Mouse (Mus musculus) urinary bladder, adult 2 months (tissue): ENCODE results near the gene Tomm22. TPM values are rescaled to one million over a fixed set of nuclear protein-coding genes. Genes with fewer than 3 reads are reported as not detected.

ENCODE experiments used
- DNase-seq: peaks from one replicate; pipeline ENCODE4 v3.0.0; 2022; ENCODE audit warnings: low spot score
- polyA plus RNA-seq: library from polyadenylated mRNA; depleted of rRNA; stranded (reverse); fragments of >200 nt; gene quantifications from 2 replicates; pipeline ENCODE4 v1.2.3, GENCODE M21; 2012

Gene Tomm22
- polyA plus RNA-seq, 1 experiment = 110 TPM

DNA sequence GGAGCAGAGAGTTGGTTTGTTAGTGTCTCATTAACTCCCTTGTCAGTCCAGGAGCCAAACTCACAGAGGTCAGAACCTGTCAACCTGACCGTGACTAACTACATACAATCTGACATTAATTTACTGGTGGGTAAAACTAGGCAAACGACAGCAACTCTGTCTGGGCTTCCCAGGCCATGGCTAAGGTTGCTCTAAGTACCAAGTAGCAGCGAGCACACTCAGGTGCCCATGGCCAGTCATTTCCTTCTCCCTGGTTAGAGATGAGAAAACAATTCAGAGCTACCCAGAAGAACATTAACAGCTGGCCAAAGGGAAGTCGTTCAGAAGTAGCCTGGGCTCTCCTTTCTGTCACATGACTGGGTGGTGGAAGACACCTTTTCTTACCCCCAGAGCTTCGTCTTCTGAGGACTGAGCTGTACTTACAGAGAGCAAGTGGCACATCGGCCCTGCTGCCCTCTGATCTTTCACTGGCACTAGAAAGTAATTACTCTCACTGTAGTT is 14.5 kb downstream of the Tomm22 start:
- no peak for DNase-seq

DNA sequence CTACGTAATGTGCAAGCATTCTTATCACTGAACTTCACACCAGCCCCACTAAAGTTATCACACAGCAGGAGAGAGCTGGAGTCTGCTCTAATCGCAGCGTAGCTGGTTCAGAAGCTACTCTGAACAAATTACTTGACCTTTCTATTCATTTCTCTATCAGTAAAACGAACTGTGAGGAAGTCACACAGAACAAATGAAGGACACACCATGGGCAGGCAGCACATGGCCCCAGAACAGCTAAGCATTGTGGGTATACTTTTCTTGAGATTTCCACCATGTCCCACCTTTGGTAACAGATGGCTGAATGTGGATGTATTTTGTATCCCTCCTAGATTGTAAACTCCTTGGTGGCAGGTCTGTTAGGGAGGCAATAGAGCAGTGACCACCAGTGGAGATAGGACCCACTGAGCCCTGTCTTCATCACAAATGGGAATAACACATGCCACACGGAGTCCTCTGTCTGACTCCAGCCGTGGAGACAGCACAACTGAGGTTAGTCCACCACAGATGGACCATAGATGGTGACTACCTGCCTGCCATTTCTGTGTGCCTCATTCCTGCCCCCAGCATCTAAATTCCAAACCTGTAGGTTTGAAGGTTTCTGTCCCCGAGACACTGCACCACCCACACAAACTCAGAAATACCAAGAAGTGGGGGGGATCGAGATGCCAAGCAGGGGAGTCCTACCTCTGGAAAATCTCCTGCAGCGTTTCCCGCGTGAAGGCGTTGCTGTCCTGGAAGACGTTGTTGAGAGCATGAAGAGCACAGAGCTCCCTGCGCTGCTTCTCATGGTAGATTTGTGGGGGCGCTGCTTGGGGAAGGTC is 15.6 kb downstream of the Tomm22 start:
- DNase-seq = no peak

GRCm38 (mm10) chr15:79687175-79687574 is 16.5 kb downstream of the Tomm22 start:
- no peak for DNase-seq

DNA sequence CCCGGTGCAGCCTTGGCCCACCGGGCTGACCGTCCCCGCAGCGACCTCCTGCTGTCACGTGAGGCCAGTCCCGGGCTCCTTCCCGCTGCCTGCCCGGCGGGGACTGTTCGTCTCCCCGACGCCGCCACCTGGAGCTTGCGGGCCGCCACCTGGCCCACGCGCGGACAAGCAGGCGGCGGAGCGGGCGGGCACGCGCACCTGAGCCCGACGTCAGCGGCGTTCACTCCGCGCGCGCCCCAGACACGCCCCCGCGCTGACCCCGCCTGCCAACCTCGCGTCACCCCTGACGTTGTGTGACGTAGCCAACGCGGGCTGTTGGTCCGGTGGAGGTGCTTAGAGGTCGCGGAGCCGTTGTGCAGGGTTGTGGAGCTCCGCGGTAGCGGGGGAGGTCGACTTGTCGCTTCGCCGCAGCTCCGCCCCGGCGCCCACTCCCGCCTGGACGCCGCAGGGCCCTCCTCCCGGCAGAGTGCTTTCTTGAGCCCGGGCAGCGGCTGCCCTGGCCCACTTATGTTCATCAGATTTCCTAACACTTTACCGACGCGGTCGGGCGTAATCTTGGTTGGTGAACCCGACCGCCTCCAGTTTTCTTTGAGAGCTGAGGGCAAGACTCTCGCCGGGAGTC is 17.1 kb downstream of the Tomm22 start, which contains the start of gene Josd1:
Josd1 (minus strand) TSS at position 274 of the 622 bp plus-strand sequence.
- DNase-seq = peak; percentile 98

DNA sequence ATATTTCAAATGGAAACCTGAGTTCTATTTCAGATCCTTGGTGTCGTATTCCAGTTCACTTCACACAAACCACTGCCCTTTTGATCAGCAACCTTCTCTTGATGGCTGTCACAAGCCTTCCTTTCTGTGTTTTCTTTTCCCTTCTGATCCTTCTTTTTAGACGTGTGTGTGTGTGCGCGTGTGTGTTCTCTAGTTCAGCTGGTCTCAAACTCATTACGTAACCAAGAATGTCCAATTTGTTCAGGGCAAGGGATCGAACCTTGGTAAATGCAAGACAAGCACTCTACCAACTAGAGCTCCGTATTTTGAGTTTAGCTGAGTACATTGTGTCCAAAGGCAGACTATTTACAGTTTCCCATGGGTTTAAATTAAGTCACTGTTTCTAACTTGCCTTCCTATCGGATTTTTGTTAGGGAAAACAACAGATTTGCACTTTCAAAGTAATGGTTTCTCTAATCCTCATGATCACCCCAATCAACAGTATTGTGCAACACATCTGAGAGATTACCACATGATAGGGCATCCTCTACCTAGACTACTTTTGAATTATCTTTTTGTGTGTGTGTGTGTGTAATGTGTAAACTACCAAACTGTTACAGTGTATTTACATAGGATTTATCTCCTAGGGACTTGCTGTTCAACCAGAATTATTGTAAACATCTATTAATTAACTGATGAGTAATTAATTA is 17.8 kb downstream of the Tomm22 start:
- no peak for DNase-seq

- no peak for DNase-seq
Observed at GRCm38 (mm10) chr15:79689662-79690425, 19.2 kb downstream of the Tomm22 start.

GRCm38 (mm10) chr15:79690426-79691022 is 19.9 kb downstream of the Tomm22 start, which contains the start of gene Gtpbp1:
Gene Gtpbp1, plus strand, starts transcription at chr15:79690845.
- peak; percentile 76 for DNase-seq

DNA sequence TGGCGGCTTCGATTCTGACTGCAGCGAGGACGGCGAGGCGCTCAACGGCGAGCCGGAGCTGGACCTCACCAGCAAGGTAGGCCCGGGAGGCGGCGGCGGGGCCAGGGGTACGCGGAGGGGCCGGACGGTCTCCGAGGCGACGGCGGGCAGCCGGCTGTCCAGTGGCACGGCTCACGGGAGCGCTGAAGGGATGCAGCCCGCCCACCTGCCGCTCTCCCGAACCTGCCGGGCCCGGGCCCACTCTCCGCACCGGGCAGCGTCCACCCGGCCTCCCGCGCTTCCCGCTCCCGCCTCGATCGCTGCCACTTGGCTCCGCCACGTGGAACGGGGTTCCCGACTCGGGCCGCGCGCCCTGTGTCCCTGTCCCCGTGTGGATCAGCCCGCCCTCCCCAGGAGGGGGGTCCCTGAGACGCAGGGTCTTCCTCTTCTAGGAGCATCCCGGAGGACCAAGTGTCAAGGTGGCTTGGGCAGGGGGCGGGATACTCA is 20.4 kb downstream of the Tomm22 start:
- peak; percentile 64 for DNase-seq

GRCm38 (mm10) chr15:79692334-79692733 is 21.7 kb downstream of the Tomm22 start:
- DNase-seq = no peak

- DNase-seq = no peak
Observed at GRCm38 (mm10) chr15:79693740-79694139, 23.1 kb downstream of the Tomm22 start.

- DNase-seq = no peak
Observed at GRCm38 (mm10) chr15:79694512-79694911, 23.9 kb downstream of the Tomm22 start.

DNA sequence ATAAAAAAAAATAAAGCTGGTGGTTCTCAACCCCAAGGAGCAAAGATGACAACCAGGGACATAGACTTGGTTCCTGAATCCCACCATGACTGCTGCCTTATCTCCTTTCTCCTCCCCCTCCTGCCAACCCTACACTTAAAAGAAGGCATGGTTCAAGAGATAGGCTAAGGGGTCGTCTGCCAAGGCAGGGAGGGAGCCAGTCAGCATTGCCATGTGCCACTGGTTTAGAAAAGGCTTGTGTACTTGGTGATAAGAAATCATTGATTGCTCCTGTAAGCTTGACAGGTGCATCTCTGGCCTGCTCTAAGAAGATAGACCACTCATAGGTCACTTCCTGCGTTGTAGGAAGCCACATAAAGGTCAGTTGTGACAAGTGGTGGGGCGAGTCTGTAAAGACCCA is 24.9 kb downstream of the Tomm22 start:
- no peak for DNase-seq

DNA sequence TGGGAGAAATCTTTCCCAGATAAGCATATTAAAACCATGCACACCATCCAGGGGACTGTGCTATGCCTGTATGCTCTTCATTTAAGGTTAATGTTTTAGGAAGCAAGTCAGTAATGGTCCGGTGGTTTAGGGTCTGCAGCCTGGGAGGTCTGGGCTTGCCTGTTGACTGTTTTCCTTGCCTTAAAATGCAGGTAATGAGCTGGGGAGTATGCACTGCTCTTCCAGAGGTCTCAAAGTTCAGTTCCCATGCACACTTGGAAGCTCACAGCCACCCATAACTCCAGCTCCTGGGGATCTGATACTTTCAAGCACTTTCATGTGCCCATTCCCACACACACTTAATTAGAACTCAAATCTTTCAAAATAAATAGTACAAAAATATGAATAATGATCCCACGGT is 25.8 kb downstream of the Tomm22 start:
- DNase-seq = no peak

GRCm38 (mm10) chr15:79697011-79697410 is 26.4 kb downstream of the Tomm22 start:
- no peak for DNase-seq

DNA sequence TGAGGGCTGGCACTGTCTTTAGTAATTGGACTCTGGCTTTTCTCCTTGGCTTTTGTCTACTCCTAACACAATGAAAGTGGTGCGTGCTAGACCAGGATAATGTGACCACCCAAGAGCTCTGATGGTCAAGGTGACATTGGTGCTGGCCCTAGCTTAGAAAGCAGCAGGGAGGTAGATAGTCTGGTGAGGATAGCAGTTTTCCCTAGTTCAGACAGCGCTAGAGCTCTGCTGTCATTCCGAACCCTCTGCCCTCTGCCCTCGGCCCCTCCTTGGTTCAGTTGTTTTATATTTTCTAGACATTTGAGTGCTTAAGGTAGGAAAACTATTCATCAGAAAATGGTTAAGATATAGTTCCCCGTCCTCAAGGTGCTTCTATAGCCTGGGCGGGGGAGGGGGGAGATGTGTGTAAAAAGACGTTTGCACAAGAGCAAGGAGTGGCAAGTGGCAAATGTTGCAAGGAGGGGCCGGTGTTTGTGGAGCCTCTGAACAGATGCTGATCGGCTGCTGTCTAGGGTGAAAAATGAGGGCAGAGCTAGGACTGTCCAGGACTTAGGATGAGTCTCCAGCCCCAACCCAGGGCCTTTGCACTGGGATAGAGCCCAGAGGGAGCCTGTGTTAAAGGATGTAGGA is 27.0 kb downstream of the Tomm22 start:
- DNase-seq = no peak

GRCm38 (mm10) chr15:79706603-79707214 is 36.0 kb downstream of the Tomm22 start:
- no peak for DNase-seq

GRCm38 (mm10) chr15:79708229-79708822 is 37.7 kb downstream of the Tomm22 start:
- no peak for DNase-seq

DNA sequence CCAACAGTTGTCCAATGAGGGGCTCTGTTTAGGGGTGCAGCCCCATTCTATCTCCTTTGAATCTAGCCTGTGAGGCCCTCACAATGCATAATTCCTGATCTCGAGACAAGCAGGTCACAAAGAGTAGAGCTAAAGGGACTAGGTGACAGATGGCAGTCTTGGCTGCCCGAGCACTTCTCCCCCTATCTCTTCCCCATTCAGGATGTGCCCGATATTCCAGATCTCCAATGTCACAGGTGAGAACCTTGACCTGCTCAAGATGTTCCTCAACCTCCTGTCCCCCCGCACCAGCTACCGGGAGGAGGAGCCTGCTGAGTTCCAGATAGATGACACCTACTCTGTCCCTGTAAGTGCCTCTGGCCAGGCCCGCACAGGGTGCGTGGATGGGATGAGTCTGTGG is 45.0 kb downstream of the Tomm22 start:
- DNase-seq = no peak

GRCm38 (mm10) chr15:79716710-79717109 is 46.0 kb downstream of the Tomm22 start:
- no peak for DNase-seq

DNA sequence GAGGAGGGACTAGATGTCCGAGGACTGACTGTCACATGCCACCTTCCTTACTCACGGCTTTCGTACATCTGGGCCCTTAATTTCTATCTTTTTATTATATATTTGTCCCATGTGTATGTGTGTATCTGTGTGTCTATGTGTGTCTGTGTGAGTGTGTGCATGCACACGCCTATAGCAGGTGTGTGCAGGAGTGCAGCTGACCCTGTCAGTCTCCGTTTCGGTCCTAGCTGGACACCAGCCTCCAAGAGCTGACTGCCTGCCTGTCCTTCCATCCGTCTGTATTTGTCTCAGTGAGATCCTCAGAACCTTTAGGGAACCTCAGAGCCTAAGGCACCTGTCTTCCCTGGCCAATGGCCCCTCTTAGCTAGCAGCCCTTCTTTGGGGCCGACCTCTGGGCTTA is 49.6 kb downstream of the Tomm22 start:
- no peak for DNase-seq
